Mouse (Mus musculus): Measurements from ENCODE around the gene Sqstm1. TPM values are rescaled to one million over a fixed set of nuclear protein-coding genes. Genes with fewer than 3 reads are reported as not detected.

The Sqstm1 gene
- 279 and 303 TPM in 2 replicates for polyA plus RNA-seq (2015; fragmentation: Nextera tagmentation; extraction: Ambion mirVana)

GRCm38 (mm10) chr11:50210505-50211151 lies at the start of gene Sqstm1, which contains the start of gene Mgat4b:
TSS of gene Sqstm1 (minus strand) at chr11:50210827.
TSS of gene Mgat4b (plus strand) at chr11:50210890.

DNA sequence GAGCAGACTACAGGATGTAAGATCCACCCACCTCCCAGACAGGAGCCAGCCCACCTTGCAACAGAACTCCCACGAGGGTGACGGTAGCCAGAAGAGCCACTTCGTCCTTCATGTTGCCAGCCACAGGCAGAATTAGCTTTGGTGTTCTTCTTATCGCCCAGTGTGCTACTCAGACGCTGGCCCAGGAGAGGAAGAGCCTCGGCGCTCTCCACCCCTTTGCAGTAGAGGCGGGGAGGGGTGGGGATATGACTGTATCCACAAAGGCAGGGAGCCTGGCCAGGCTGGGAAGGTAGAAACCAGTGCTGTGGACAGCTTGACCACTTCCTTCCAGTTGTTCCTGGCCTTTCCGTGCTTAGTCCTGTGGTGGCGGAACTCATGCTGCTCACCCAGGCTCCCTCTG lies 27.7 kb upstream of the Sqstm1 start, which contains the start of gene Ltc4s:
Gene Ltc4s, minus strand, starts transcription at position 293 of the 400 bp plus-strand sequence.

GRCm38 (mm10) chr11:50174111-50174729 lies 36.4 kb downstream of the Sqstm1 start, which contains the start of gene Mrnip:
TSS of gene Mrnip (plus strand) at chr11:50174444.

Small RNA genes lying within 50 kb of the gene (microRNA-seq; reads per million reads assigned to microRNA genes)
- 0 to 0.21 reads per million in 2 experiments for gene Mir6919

Other genes with a start within 250 kb of the Sqstm1 start
- 42.7 and 55.2 TPM in 2 replicates for gene Rnf130, start 185.5 kb downstream of the Sqstm1 start, polyA plus RNA-seq (2015; fragmentation: Nextera tagmentation; extraction: Ambion mirVana)
- 15.9 and 17.8 TPM in 2 replicates for gene Tbc1d9b, start 79.4 kb downstream of the Sqstm1 start, polyA plus RNA-seq (2015; fragmentation: Nextera tagmentation; extraction: Ambion mirVana)
- gene Mrnip, start 36.4 kb downstream of the Sqstm1 start, polyA plus RNA-seq (2015; fragmentation: Nextera tagmentation; extraction: Ambion mirVana) = 8.1 and 10.1 TPM in 2 replicates
- gene Mgat4b, start 63 bp upstream of the Sqstm1 start, polyA plus RNA-seq (2015; fragmentation: Nextera tagmentation; extraction: Ambion mirVana) = 13.2 and 15.9 TPM in 2 replicates
- 4.4 and 26.5 TPM in 2 replicates for gene Ltc4s, start 27.8 kb upstream of the Sqstm1 start, polyA plus RNA-seq (2015; fragmentation: Nextera tagmentation; extraction: Ambion mirVana)
- gene Maml1, start 81.5 kb upstream of the Sqstm1 start, polyA plus RNA-seq (2015; fragmentation: Nextera tagmentation; extraction: Ambion mirVana) = 2.4 and 2.5 TPM in 2 replicates
- 95.8 and 106 TPM in 2 replicates for gene Canx, start 114.8 kb upstream of the Sqstm1 start, polyA plus RNA-seq (2015; fragmentation: Nextera tagmentation; extraction: Ambion mirVana)
- gene Cby3, start 143.6 kb upstream of the Sqstm1 start, polyA plus RNA-seq (2015; fragmentation: Nextera tagmentation; extraction: Ambion mirVana) = 0.19 and 0.22 TPM in 2 replicates
- 106 and 116 TPM in 2 replicates for gene Hnrnph1, start 166.2 kb upstream of the Sqstm1 start, polyA plus RNA-seq (2015; fragmentation: Nextera tagmentation; extraction: Ambion mirVana)
- gene Rufy1, start 220.3 kb upstream of the Sqstm1 start, polyA plus RNA-seq (2015; fragmentation: Nextera tagmentation; extraction: Ambion mirVana) = 15.1 and 18.6 TPM in 2 replicates